Comparison of ENCODE assay signal across 1 mouse cellular context in the genomic region with DNA sequence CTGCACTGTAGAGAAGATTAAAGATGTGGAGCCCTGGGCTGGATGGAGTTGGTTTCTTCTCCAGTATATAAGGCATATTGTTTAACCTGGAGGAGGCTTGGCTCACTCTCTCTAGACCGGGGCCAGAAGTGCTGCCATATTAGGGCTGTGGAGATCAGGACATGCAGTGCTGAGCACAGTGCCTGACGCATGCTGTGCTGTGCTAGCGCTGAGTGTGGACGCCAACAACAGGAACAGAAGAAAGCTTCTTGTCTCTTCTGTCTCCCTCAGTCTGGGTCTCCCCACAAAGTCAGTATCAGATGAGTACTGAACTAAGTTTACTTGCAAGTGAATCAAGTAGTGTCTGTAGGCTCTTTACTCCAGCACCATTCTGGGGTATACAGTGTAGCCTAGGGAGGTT.
TF ChIP-seq lines count a peak whose summit lies in the region.

No protein-coding gene starts in this region.

TF ChIP-seq in MEL, 35 proteins besides CTCF, POLR2A, EP300 and RAD21 (continued from another document):
- TF ChIP-seq ZKSCAN1 (IDR thresholded peaks at IDR 0.05; ENCODE audit: low read depth, low read length) (no peak), UBTF (IDR thresholded peaks at IDR 0.05; ENCODE audit: borderline replicate concordance, insufficient read depth, low read depth, low read length) (no peak)
